Mouse (Mus musculus) right cerebral cortex, adult 2 months (tissue): Measurements from ENCODE around the gene Laptm4a.

Source experiments
- DNase-seq, 2 experiments: peaks; one replicate each; pipeline ENCODE4 v3.0.0; 2021 to 2022; ENCODE audit warnings: low spot score in 2 of 2

Laptm4a gene

GRCm38 (mm10) chr12:8921394-8922368, at the start of gene Laptm4a:
Laptm4a (plus strand) TSS chr12:8921664.
- peak; percentile 95 to 97 for DNase-seq

DNA sequence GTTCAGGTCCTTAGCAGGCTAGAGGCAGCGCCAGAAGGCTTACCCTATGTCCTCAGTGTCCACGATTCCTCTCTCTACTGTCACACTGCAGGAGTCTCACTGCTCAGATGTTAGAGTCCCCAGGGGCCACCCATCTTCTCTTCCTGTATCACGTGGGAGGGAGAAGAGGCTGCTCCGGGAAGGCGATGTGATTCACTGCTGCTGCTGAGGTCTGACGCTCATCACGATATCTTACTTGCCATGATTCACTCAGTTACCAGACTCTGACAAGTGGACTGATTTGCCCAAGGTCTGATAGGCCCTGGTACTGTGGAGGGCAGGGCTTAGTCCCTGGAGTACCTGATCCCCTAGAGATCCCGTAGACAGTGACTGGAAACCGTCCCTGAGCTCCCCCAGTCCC, 45.9 kb upstream of the Laptm4a start:
- DNase-seq = no peak

GRCm38 (mm10) chr12:8876865-8877264, 44.6 kb upstream of the Laptm4a start:
- DNase-seq = no peak

DNA sequence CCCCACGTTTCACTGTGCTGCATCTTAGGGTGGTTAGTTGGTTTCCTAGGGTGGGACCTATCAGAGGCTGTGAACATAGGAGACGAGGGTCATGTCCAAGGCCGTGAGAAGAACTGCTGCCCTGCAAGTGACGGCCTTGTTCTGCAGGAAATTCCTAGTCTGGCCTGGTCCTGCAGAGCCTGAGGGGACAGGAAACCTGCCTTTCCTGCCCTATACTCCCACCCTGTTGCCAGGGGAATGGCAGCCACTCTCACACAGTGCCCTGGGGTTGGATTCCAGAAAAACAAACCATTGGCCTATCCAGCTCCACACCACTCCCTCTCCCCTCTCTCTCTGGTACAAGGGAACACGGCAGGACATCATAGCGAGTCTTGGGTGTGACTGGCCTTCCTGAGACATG, 44.1 kb upstream of the Laptm4a start:
- DNase-seq = no peak

GRCm38 (mm10) chr12:8878752-8879151, 42.7 kb upstream of the Laptm4a start:
- no peak for DNase-seq

DNA sequence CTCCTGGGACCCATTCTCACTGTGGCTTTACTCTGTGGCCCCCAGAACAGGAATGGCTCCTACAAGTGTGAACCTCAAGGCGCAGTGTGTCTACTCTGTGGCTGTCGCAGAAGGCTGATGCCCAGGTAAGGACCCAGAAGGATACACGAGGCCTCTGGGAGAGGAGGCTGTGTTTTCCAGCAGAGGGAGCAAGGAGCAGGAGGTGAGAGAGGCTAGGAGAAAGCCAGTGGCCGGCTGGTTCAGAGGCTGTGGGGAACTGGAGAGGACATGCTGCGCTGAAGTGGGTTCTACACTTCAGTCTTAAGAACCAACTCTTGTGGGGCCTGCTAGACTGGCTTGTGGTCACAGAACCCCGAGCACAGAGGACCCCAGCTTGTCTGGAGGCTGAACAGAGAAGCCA, 42.1 kb upstream of the Laptm4a start:
- no peak for DNase-seq

DNA sequence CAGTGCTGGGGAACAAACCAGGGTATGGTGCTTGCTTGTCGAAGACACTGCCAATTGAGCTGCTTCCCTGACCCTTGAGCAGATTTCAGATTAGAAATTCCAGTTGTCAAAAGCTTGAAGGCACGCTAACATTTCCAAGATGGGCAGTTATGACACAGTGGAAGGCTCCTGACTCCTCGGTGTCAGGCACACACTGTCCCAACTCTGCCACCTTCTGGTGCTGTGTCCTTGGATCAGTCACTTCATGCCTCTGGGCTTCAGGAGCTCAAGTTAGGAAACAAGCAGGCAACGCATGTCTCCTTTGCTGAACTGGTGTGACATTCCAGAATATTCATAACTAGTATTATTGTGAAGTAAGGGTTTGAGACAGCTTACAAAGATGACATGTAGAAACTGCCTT, 39.7 kb upstream of the Laptm4a start:
- DNase-seq = no peak

- no peak for DNase-seq
Observed at GRCm38 (mm10) chr12:8882376-8882775, 39.1 kb upstream of the Laptm4a start.

- DNase-seq = no peak
Observed at GRCm38 (mm10) chr12:8884426-8885145, 36.9 kb upstream of the Laptm4a start.

DNA sequence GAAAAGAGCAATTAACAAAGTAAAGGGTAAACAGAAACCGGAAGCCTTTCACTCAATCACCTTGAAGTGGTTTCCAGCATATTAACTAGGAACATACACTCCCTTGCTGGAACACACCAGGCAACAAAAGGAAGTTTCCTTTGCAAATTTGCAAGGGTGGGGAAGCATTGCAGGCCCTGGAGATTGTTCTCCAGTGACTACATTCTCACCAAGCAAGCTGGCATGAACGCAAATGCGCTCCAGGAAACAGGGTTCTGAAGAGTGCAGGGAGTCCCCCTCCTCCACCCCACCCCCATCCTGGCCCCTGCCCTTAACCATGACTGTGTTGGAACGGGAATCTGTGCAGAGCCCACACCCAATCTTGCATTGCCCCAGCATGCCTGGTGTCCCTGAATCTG, 36.3 kb upstream of the Laptm4a start:
- DNase-seq = no peak

GRCm38 (mm10) chr12:8885950-8886349, 35.5 kb upstream of the Laptm4a start:
- no peak for DNase-seq

DNA sequence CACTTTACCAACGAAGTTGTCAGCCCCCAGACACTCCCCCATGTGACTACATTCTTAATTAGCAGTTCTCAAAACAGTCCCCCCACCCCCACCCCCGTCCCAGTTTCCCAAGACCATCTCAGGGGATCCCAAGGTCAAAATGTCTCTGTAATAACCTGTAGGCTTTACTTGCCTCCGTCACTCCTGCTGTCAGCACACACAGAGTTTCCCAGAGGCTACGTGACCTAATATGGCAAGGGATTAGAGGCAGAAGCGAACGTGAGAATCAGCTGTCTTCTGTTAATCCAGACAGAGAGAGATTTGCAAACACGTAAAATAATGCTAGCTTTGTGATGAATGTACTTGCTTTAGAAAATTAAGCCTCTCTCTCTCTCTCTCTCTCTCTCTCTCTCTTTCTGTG, 33.0 kb upstream of the Laptm4a start:
- no peak for DNase-seq

GRCm38 (mm10) chr12:8889117-8889665, 32.3 kb upstream of the Laptm4a start:
- peak; percentile 73 to 77 for DNase-seq

DNA sequence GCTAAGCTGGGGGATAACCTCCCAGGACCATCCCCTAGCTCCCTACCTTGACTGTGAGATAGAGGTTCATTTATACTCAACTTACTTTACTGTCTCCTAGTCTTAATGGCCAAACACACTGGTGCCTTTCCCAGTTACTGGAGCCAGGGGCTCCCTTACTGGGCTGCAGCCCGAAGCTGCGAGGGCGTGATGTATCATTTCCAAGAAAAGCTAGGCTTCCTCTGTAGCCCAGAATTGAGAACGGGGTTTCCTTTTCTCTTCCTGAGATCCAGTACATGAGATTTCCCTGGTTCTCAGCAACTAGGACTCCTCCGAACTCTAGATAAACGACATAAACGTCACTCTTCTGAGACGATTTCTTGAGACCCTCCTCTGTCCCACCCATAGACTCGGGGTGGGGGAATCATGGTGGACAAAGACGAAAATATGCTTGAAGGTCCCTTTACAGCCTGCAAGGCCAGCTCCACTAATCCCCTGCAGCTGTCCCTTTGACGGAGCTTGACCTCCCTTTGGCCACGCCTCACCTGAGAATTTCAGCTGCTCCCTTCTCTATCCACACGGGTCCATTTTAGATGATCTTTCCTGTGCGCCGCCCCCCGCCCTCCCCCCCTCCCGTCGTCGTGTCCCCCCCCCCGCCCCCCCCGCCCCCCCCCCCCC, 28.5 kb upstream of the Laptm4a start:
- DNase-seq = peak; percentile 17 to 22

- DNase-seq = no peak
Observed at GRCm38 (mm10) chr12:8897140-8897539, 24.3 kb upstream of the Laptm4a start.

DNA sequence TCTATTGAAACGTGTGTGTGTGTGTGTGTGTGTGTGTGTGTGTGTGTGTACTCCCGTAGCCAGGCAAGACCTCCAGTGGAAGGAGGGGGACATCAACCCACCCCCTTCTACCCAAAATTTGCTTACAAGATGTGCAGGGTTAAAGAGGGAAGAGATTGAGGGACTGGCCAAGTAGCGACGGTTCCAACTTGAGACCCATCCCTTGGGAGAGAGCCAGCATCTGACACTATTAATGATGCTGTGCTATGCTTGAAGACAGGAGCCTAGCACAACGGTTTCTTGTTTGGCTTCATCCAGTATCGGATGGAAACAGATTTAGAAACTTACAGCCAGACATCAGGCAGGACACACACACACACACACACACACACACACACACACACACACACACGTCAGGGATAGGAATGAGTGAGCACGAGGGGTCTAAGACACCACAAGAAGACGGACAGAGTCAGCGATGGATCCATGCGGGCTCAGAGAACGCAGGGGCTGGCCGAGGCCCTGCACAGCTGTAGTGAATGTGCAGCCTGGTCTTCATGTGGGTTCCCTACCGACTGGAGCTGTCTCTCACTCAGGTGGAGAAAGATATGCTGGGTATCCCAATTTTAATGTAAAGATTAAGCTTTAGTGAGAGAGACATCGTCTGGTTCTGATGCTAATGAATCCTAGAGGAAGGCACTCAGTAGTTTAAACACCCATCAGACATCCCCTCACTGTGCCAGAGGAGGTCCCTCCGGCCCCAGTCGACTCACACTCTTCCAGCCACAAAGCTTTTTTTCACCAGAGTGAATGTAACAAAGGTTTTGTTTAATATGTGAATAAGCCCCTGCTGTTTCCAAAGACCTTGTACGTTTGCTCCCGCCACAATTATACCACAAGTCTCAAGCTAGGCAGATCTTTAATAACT, 22.3 kb upstream of the Laptm4a start:
- DNase-seq = no peak

GRCm38 (mm10) chr12:8900107-8900698, 21.3 kb upstream of the Laptm4a start:
- no peak for DNase-seq

DNA sequence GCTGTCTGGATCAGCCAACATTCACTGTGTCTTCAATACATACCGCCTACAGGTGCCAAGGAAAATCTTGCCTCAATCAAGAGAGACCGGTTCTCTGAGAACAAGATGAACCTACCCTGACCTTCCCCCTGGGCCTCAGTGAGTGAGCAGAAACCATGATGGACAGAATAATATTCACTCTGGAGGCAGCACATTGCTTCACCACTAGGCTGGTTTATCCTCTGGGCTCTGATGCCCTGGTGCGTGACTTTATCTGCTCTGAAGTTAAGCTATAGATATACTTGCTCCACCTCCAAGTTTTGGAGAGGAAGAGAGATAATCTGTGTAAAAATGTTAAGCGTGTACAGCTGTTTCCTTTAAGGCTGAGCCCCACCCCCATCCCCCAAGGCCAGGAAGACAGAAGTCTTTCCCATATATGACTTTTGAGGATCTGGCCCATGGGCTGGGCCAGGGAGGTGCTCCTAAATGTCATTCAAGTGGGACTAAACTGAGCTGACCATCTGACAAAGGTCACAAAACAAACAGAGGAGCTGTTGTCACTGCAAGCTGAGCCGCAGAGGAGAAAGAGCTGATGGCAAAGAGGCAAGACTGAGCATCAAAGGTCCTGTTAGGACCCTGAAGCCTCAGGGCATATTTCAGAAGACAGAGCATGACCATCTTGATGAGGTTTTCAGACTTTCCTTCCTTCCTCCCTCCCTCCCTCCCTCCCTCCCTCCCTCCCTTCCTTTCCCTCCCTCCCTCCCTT, 20.4 kb upstream of the Laptm4a start:
- no peak for DNase-seq

DNA sequence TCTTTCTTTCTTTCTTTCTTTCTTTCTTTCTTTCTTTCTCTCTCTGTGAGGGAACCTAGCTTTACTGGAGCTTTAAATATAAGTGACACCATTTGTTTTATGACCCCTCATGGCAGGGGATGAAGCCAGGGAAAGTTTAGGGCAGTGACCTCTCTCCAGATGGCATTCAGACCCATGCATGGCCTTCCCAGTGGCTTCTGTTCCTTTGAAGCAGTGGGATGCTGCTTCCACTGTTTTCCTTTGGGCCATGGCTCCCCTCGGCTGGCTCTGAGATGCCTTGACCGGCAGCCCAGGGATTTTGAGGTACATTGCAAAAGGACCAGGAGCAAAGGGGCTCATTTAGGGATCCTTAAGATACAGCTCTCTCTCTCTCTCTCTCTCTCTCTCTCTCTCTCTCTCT, 19.5 kb upstream of the Laptm4a start:
- DNase-seq = no peak

- no peak for DNase-seq
Observed at GRCm38 (mm10) chr12:8902479-8902878, 19.0 kb upstream of the Laptm4a start.
